8 mouse cellular contexts compared by ENCODE assay signal in genomic region chr1:189343301-189344251, GRCm38 (mm10). TPM values are rescaled to one million over a fixed set of nuclear protein-coding genes. Genes with fewer than 3 reads are reported as not detected.
DNase-seq lines count a peak whose midpoint lies in the region; ATAC-seq lines count a peak whose summit lies in the region.

No protein-coding gene starts in this region.

- intact Hi-C loops in left cerebral cortex, postnatal 36 days (cut with DNase I), result loop anchor here (5.0 kb wide), 2 partner anchors 289 to 316 kb away; no protein-coding TSS in a partner anchor

- no peaks in the 10 kb centered on the region for H3K9me3 ChIP-seq in forebrain, embryonic 16.5 days (ENCODE audit: control insufficient read depth, low read length)
- no peaks in the 10 kb centered on the region for H3K9me3 ChIP-seq in hindbrain, embryonic 12.5 days (replicated peaks)
- no peaks in the 10 kb centered on the region for H3K9me3 ChIP-seq in midbrain, embryonic 11.5 days (ENCODE audit: control insufficient read depth, low read length)
- H3K9me3 ChIP-seq in stomach, embryonic 16.5 days (replicated peaks; ENCODE audit: control insufficient read depth, low read length), result no peaks in the 10 kb centered on the region

- WGBS in forebrain, embryonic 16.5 days, result under 1% methylated on average over 76 of the region's 82 CpGs
- WGBS in hindbrain, embryonic 12.5 days, result under 1% methylated on average over 75 of the region's 82 CpGs
- under 1% methylated on average over 78 of the region's 82 CpGs for WGBS in midbrain, embryonic 11.5 days
- WGBS in stomach, embryonic 16.5 days, result 2% methylated on average over 82 of the region's 82 CpGs

- peak overlapping the region; percentile 90 for H3K4me2 ChIP-seq in forebrain, embryonic 16.5 days (ENCODE audit: low read length)
- peak overlapping the region; percentile 95 for H3K4me2 ChIP-seq in hindbrain, embryonic 12.5 days (replicated peaks)
- peak overlapping the region; percentile 96 for H3K4me2 ChIP-seq in midbrain, embryonic 11.5 days
- H3K4me2 ChIP-seq in stomach, embryonic 16.5 days (ENCODE audit: low read depth, low read length), result peak overlapping the region; percentile 98

- peak overlapping the region; percentile 57 for H3K4me3 ChIP-seq in brown adipose tissue, adult 24 weeks (ENCODE audit: insufficient read depth, low read depth, low read length)
- peak overlapping the region; percentile 85 for H3K4me3 ChIP-seq in forebrain, embryonic 16.5 days (replicated peaks; ENCODE audit: low read length)
- H3K4me3 ChIP-seq in hindbrain, embryonic 12.5 days, result peak overlapping the region; percentile 73
- peak overlapping the region; percentile 58 for H3K4me3 ChIP-seq in midbrain, embryonic 11.5 days (ENCODE audit: low read depth, low read length)
- H3K4me3 ChIP-seq in stomach, embryonic 16.5 days (replicated peaks; ENCODE audit: low read length), result peak overlapping the region; percentile 63

- H3K27ac ChIP-seq in brown adipose tissue, adult 24 weeks (replicated peaks; ENCODE audit: low read depth, low read length), result no peak overlapping the region
- peak overlapping the region; percentile 75 for H3K27ac ChIP-seq in forebrain, embryonic 16.5 days (ENCODE audit: low read length)
- H3K27ac ChIP-seq in hindbrain, embryonic 12.5 days, result peak overlapping the region; percentile 48
- H3K27ac ChIP-seq in midbrain, embryonic 11.5 days (ENCODE audit: low read depth, low read length), result no peak overlapping the region
- H3K27ac ChIP-seq in stomach, embryonic 16.5 days (ENCODE audit: low read length), result no peak overlapping the region

- peaks cover 3% of the 10 kb centered on the region; the same call in 1 of the 2 replicates for H3K36me3 ChIP-seq in forebrain, embryonic 16.5 days (ENCODE audit: control insufficient read depth, insufficient read depth)
- 0 out of 2 replicates have a peak, but pooled peaks cover 6% of the 10 kb centered on the region for H3K36me3 ChIP-seq in hindbrain, embryonic 12.5 days
- no peaks in the 10 kb centered on the region for H3K36me3 ChIP-seq in midbrain, embryonic 11.5 days (ENCODE audit: control insufficient read depth, insufficient read depth, low read length)
- no peaks in the 10 kb centered on the region for H3K36me3 ChIP-seq in stomach, embryonic 16.5 days (ENCODE audit: control insufficient read depth, insufficient read depth, low read length)

- peak overlapping the region; percentile 98 for H3K9ac ChIP-seq in forebrain, embryonic 16.5 days (replicated peaks; ENCODE audit: low read depth, low read length)
- H3K9ac ChIP-seq in hindbrain, embryonic 12.5 days, result peak overlapping the region; percentile 87
- peak overlapping the region; percentile 89 for H3K9ac ChIP-seq in midbrain, embryonic 11.5 days (ENCODE audit: low read length)
- H3K9ac ChIP-seq in stomach, embryonic 16.5 days (ENCODE audit: low read length), result peak overlapping the region; percentile 78

- ATAC-seq in cerebellum, adult (ENCODE audit: insufficient number of reproducible peaks, low FRiP score, low TSS enrichment), result peak; percentile 52; the same call in 1 of the 2 replicates
- peak; percentile 85 for ATAC-seq in forebrain, embryonic 16.5 days
- peak; percentile 85 for ATAC-seq in hindbrain, embryonic 12.5 days (ENCODE audit: low FRiP score)
- ATAC-seq in midbrain, embryonic 11.5 days (ENCODE audit: low FRiP score), result peak; percentile 82
- ATAC-seq in stomach, embryonic 16.5 days (ENCODE audit: insufficient read depth, low FRiP score), result peak; percentile 83; the same call in 1 of the 2 replicates

- H3K4me1 ChIP-seq in brown adipose tissue, adult 24 weeks (ENCODE audit: control insufficient read depth, insufficient read depth, insufficient read length, low read length), result peaks cover 2% of the 10 kb centered on the region; the same call in 1 of the 2 replicates
- H3K4me1 ChIP-seq in forebrain, embryonic 16.5 days (replicated peaks; ENCODE audit: control insufficient read depth, insufficient read depth, low read length), result peaks cover 20% of the 10 kb centered on the region
- H3K4me1 ChIP-seq in hindbrain, embryonic 12.5 days, result peaks cover 6% of the 10 kb centered on the region; the same call in 1 of the 2 replicates
- H3K4me1 ChIP-seq in midbrain, embryonic 11.5 days (ENCODE audit: control insufficient read depth, insufficient read depth, low read length), result peaks cover 8% of the 10 kb centered on the region
- H3K4me1 ChIP-seq in stomach, embryonic 16.5 days (ENCODE audit: control insufficient read depth, insufficient read depth, low read length), result peaks cover 6% of the 10 kb centered on the region; the same call in 1 of the 2 replicates

- no peaks in the 10 kb centered on the region for H3K27me3 ChIP-seq in forebrain, embryonic 16.5 days (replicated peaks; ENCODE audit: control insufficient read depth, insufficient read depth, low read length)
- peaks cover 10% of the 10 kb centered on the region; the same call in 1 of the 2 replicates for H3K27me3 ChIP-seq in hindbrain, embryonic 12.5 days
- no peaks in the 10 kb centered on the region; the same call in 1 of the 2 replicates for H3K27me3 ChIP-seq in midbrain, embryonic 11.5 days (ENCODE audit: control insufficient read depth, insufficient read depth, low read length)
- H3K27me3 ChIP-seq in stomach, embryonic 16.5 days (ENCODE audit: control insufficient read depth, insufficient read depth, low read length), result peaks cover 16% of the 10 kb centered on the region

- no peak for DNase-seq in cerebellum, adult 9-10 months
- DNase-seq in left cerebral cortex, postnatal 36 days (ENCODE audit: low spot score in 2 of 2), result peak; percentile 61 to 67
- peak; percentile 95 for DNase-seq in midbrain, embryonic 11.5 days (ENCODE audit: low spot score, missing footprints)

RNA-seq across cellular contexts. Expression of gene Kcnk2, which starts 58.5 kb away (rescaled TPM):
- polyA plus RNA-seq in brown adipose tissue, adult 24 weeks (2012; ENCODE audit: insufficient read depth, insufficient read length, missing spikeins), result 2.3 and 2.6 TPM in 2 replicates
- 26.0 and 30.1 TPM in 2 replicates for polyA plus RNA-seq in forebrain, embryonic 16.5 days (2015; fragmentation: Nextera tagmentation; extraction: Ambion mirVana)
- 11.1 and 11.4 TPM in 2 replicates for polyA plus RNA-seq in hindbrain, embryonic 12.5 days (2016; fragmentation: Nextera tagmentation; extraction: Ambion mirVana)
- 10 to 100 TPM; 59.7 to 62.9 TPM for total RNA-seq in left cerebral cortex, postnatal 36 days (2021)
- 5.2 and 8.0 TPM in 2 replicates for polyA plus RNA-seq in midbrain, embryonic 11.5 days (2014; fragmentation: Nextera tagmentation; extraction: Ambion mirVana)
- polyA plus RNA-seq in stomach, embryonic 16.5 days (2015; fragmentation: Nextera tagmentation; extraction: Ambion mirVana), result 1.8 and 2.9 TPM in 2 replicates

Comparison
In these comparisons a context has a peak if more than half of its experiments do, and no peak if none do; other contexts are left out.
1. H3K27ac ChIP-seq: peak in forebrain, embryonic 16.5 days (single experiment) and hindbrain, embryonic 12.5 days (single experiment); none in brown adipose tissue, adult 24 weeks (single experiment), midbrain, embryonic 11.5 days (single experiment) and stomach, embryonic 16.5 days (single experiment).
2. Peak in every context shown above with its lines, with median percentiles within 50 percentile points of each other: ATAC-seq, H3K4me3 ChIP-seq, H3K4me2 ChIP-seq and H3K9ac ChIP-seq.